Mouse (Mus musculus): ENCODE data around the gene Tmem130. TPM values are rescaled to one million over a fixed set of nuclear protein-coding genes. Genes with fewer than 3 reads are reported as not detected.
"Not testable (repeated sequence)": the region's sequence is repeated elsewhere in the genome, so short reads cannot be mapped to it uniquely, and the experiment has no call there.

Gene Tmem130
- polyA plus RNA-seq, 1 experiment from 2014 or later, result 153 TPM

- not testable (repeated sequence) for H3K27me3 ChIP-seq, H3K9me3 ChIP-seq
- peak; percentile 15 for ATAC-seq (replicated peaks)
- peak within 1 kb of the TSS; percentile 56 for H3K4me2 ChIP-seq (replicated peaks)
- H3K27ac ChIP-seq (replicated peaks), result peak within 1 kb of the TSS; percentile 99
- H3K4me3 ChIP-seq, result peak within 1 kb of the TSS; percentile 95
- H3K4me1 ChIP-seq, result peaks cover 11% of the 10 kb centered on the region
- peak within 1 kb of the TSS; percentile 96 for H3K9ac ChIP-seq (replicated peaks)
- H3K36me3 ChIP-seq, result peaks cover 12% of the 10 kb centered on the region
- WGBS, result 82% methylated on average over 13 of the region's 15 CpGs
These were observed 5.6 kb upstream of the Tmem130 start, which contains the start of gene Trrap for GRCm38 (mm10) chr5:144767106-144767798. Trrap (plus strand) TSS chr5:144767732.

GRCm38 (mm10) chr5:144766646-144767045, 5.0 kb upstream of the Tmem130 start:
- H3K4me3 ChIP-seq, result no peak overlapping the region
- H3K4me1 ChIP-seq, result peaks cover 11% of the 10 kb centered on the region
- ATAC-seq (replicated peaks), result no peak
- no peak overlapping the region for H3K4me2 ChIP-seq (replicated peaks)
- H3K27ac ChIP-seq (replicated peaks), result no peak overlapping the region
- no peak overlapping the region for H3K9ac ChIP-seq (replicated peaks)
- 0 out of 2 replicates have a peak, but pooled peaks cover 3% of the 10 kb centered on the region for H3K27me3 ChIP-seq
- peaks cover 8% of the 10 kb centered on the region for H3K36me3 ChIP-seq
- H3K9me3 ChIP-seq, result no peaks in the 10 kb centered on the region
- WGBS, result 85% methylated on average over 11 of the region's 11 CpGs

DNA sequence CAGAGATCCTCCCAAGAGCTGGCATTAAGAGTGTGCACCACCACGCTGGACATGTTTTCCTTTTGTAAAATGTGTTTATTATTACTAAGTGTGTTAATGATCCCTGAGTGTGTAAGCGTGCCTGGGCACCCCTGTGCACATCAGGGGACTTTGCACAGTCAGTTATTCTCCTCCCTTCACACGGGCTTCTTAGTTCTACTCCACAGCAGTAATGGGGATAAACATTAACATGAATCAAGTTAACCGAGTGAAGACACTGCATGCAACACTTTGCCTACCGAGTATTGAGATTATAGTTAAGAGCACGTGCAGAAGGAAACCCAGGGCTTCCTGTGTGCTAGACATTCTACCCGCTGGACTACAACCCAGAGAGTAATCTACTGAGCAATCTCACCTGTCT, 4.4 kb upstream of the Tmem130 start:
- no peak for ATAC-seq (replicated peaks)
- H3K36me3 ChIP-seq, result peaks cover 2% of the 10 kb centered on the region
- H3K4me1 ChIP-seq, result peaks cover 13% of the 10 kb centered on the region
- peaks cover 3% of the 10 kb centered on the region; the same call in 1 of the 2 replicates for H3K27me3 ChIP-seq
- no peak overlapping the region for H3K4me3 ChIP-seq
- no peak overlapping the region for H3K9ac ChIP-seq (replicated peaks)
- no peak overlapping the region for H3K4me2 ChIP-seq (replicated peaks)
- 83% methylated on average over 7 of the region's 7 CpGs for WGBS
- H3K9me3 ChIP-seq, result no peaks in the 10 kb centered on the region
- H3K27ac ChIP-seq (replicated peaks), result no peak overlapping the region

DNA sequence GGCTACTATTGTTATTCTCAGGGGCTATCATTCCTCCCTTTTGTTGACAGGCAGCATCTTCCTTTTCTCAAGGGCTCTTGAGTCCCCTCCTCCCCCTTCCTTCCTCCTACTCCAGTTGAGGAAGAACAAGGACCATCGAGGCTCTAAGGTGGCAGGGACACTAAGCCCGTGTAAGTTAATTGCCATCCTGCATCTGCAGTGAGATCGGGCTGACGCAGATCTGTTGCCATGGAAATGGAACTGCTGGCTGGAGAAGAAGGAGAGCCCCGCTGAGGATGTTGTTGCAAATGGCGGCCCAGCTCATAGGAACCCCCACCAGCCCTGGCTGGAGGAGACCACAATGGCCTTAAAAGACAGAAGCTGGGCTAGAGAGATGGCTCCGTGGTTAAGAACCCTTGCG, 3.2 kb downstream of the Tmem130 start:
- peak overlapping the region; percentile 66 for H3K27ac ChIP-seq (replicated peaks)
- WGBS, result 8% methylated on average over 8 of the region's 8 CpGs
- H3K27me3 ChIP-seq, result peaks cover 3% of the 10 kb centered on the region; the same call in 1 of the 2 replicates
- H3K36me3 ChIP-seq, result no peaks in the 10 kb centered on the region
- no peaks in the 10 kb centered on the region for H3K9me3 ChIP-seq
- peak; percentile 37; the same call in 1 of the 2 replicates for ATAC-seq (replicated peaks)
- no peak overlapping the region for H3K4me3 ChIP-seq
- peak overlapping the region; percentile 11; the same call in 1 of the 2 replicates for H3K4me2 ChIP-seq (replicated peaks)
- H3K4me1 ChIP-seq, result peaks cover 19% of the 10 kb centered on the region; the same call in 1 of the 2 replicates
- no peak overlapping the region for H3K9ac ChIP-seq (replicated peaks)

GRCm38 (mm10) chr5:144757402-144757801, 4.2 kb downstream of the Tmem130 start:
- no peaks in the 10 kb centered on the region for H3K36me3 ChIP-seq
- no peaks in the 10 kb centered on the region; the same call in 1 of the 2 replicates for H3K27me3 ChIP-seq
- no peak overlapping the region for H3K4me3 ChIP-seq
- no peak for ATAC-seq (replicated peaks)
- H3K4me2 ChIP-seq (replicated peaks), result no peak overlapping the region
- peaks cover 19% of the 10 kb centered on the region; the same call in 1 of the 2 replicates for H3K4me1 ChIP-seq
- H3K27ac ChIP-seq (replicated peaks), result peak overlapping the region; percentile 66; the same call in 1 of the 2 replicates
- no peak overlapping the region for H3K9ac ChIP-seq (replicated peaks)
- no peaks in the 10 kb centered on the region for H3K9me3 ChIP-seq
- 91% methylated on average over 9 of the region's 9 CpGs for WGBS

GRCm38 (mm10) chr5:144755191-144755590, 6.4 kb downstream of the Tmem130 start:
- WGBS, result 88% methylated on average over 10 of the region's 10 CpGs
- Histone ChIP-seq H3K9ac (replicated peaks) (no peak overlapping the region), H3K4me1 (peaks cover 16% of the 10 kb centered on the region; the same call in 1 of the 2 replicates), H3K27ac (replicated peaks) (no peak overlapping the region), H3K27me3 (no peaks in the 10 kb centered on the region), H3K9me3 (no peaks in the 10 kb centered on the region), H3K36me3 (no peaks in the 10 kb centered on the region), H3K4me3 (no peak overlapping the region), H3K4me2 (replicated peaks) (no peak overlapping the region)
- no peak for ATAC-seq (replicated peaks)

DNA sequence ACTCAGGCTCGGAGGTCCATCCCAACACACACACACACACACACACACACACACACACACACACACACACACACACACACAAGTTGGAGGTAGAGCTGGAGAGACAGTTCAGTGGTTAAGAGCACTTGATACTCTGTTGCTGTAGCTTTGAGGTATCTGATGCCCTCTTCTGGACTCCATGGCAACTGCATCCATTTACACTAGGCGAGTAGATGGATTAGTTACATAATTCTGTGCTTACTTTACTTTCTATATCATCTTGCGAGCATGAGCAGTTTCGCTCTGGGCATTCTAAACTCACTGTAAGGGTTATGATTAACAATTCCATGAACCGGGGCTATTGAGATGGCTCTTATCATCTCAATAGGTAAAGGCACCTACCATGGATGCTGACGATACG, 8.6 kb downstream of the Tmem130 start:
- no peak overlapping the region for H3K27ac ChIP-seq (replicated peaks)
- H3K9me3 ChIP-seq, result no peaks in the 10 kb centered on the region
- H3K4me2 ChIP-seq (replicated peaks), result no peak overlapping the region
- no peaks in the 10 kb centered on the region for H3K27me3 ChIP-seq
- H3K4me1 ChIP-seq, result no peaks in the 10 kb centered on the region
- no peak overlapping the region for H3K9ac ChIP-seq (replicated peaks)
- H3K4me3 ChIP-seq, result no peak overlapping the region
- no peaks in the 10 kb centered on the region for H3K36me3 ChIP-seq
- ATAC-seq (replicated peaks), result no peak
- WGBS, result 61% methylated on average over 7 of the region's 7 CpGs

GRCm38 (mm10) chr5:144752432-144752831, 9.2 kb downstream of the Tmem130 start:
- H3K36me3 ChIP-seq, result no peaks in the 10 kb centered on the region
- H3K4me3 ChIP-seq, result no peak overlapping the region
- no peaks in the 10 kb centered on the region for H3K9me3 ChIP-seq
- H3K9ac ChIP-seq (replicated peaks), result no peak overlapping the region
- no peak overlapping the region for H3K4me2 ChIP-seq (replicated peaks)
- H3K27me3 ChIP-seq, result no peaks in the 10 kb centered on the region
- no peaks in the 10 kb centered on the region for H3K4me1 ChIP-seq
- ATAC-seq (replicated peaks), result no peak
- H3K27ac ChIP-seq (replicated peaks), result no peak overlapping the region
- 18% methylated on average over 5 of the region's 5 CpGs for whole genome bisulfite sequencing

DNA sequence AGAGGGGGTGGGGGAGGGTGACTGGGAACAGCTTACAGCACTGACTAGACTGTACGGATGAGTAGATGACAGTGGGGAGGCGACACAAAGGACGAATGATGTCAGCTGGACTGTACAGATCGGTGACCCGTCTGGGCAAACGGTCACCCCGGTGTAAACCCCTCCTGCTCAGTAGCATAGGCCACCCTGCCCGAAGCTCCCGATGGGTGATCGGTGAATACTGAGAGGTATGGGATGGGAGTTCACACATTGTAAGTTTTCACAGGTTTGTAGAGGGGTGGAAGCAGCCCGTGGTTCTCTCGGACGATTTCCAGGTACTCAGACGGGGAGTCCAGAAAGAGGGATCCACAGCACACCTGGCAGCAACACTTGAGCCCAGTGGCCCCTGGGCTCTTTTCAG, 24.5 kb downstream of the Tmem130 start:
- Histone ChIP-seq H3K4me1 (no peaks in the 10 kb centered on the region), H3K27ac (replicated peaks) (no peak overlapping the region), H3K4me3 (no peak overlapping the region), H3K9ac (replicated peaks) (no peak overlapping the region), H3K4me2 (replicated peaks) (no peak overlapping the region), H3K9me3 (no peaks in the 10 kb centered on the region), H3K36me3 (peaks cover 2% of the 10 kb centered on the region; the same call in 1 of the 2 replicates), H3K27me3 (no peaks in the 10 kb centered on the region)
- 91% methylated on average over 14 of the region's 14 CpGs for WGBS
- ATAC-seq (replicated peaks), result no peak

- WGBS, result 29% methylated on average over 8 of the region's 8 CpGs
- H3K9me3 ChIP-seq, result no peaks in the 10 kb centered on the region
- H3K9ac ChIP-seq (replicated peaks), result no peak overlapping the region
- ATAC-seq (replicated peaks), result peak; percentile 68
- no peaks in the 10 kb centered on the region for H3K36me3 ChIP-seq
- H3K4me3 ChIP-seq, result no peak overlapping the region
- no peak overlapping the region for H3K4me2 ChIP-seq (replicated peaks)
- no peak overlapping the region for H3K27ac ChIP-seq (replicated peaks)
- H3K4me1 ChIP-seq, result no peaks in the 10 kb centered on the region
- no peaks in the 10 kb centered on the region for H3K27me3 ChIP-seq
These were observed 26.7 kb downstream of the Tmem130 start for GRCm38 (mm10) chr5:144734949-144735348.

DNA sequence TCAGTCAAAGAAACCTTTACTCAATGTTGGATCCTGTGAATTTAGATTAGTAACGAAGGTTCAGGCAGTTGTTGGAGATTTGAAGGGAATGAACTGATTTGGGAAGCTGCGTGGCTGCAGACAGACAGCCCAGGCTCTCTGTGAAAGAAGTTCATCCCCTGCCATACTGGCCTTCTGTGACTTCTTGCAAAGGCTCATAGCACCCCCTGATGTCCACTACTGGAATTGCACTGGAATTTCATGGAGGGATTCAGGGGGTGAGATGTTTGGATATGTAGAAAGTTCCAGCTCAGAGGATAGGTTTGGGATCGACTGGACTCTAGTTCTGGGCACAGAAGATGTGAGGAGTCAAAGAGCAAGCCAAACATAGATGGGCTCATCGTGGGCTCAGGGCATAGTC, 27.7 kb downstream of the Tmem130 start:
- Histone ChIP-seq H3K9me3 (no peaks in the 10 kb centered on the region), H3K4me2 (replicated peaks) (no peak overlapping the region), H3K4me3 (no peak overlapping the region), H3K36me3 (no peaks in the 10 kb centered on the region), H3K4me1 (no peaks in the 10 kb centered on the region), H3K27ac (replicated peaks) (no peak overlapping the region), H3K9ac (replicated peaks) (no peak overlapping the region), H3K27me3 (no peaks in the 10 kb centered on the region)
- 22% methylated on average over 4 of the region's 4 CpGs for WGBS
- no peak for ATAC-seq (replicated peaks)

GRCm38 (mm10) chr5:144729216-144729615, 32.4 kb downstream of the Tmem130 start:
- no peaks in the 10 kb centered on the region for H3K9me3 ChIP-seq

More at GRCm38 (mm10) chr5:144729216-144729615, 32.4 kb downstream of the Tmem130 start:
- WGBS, result 62% methylated on average over 8 of the region's 8 CpGs
- Histone ChIP-seq H3K9ac (replicated peaks) (no peak overlapping the region), H3K4me2 (replicated peaks) (no peak overlapping the region), H3K36me3 (no peaks in the 10 kb centered on the region), H3K4me1 (no peaks in the 10 kb centered on the region), H3K27ac (replicated peaks) (no peak overlapping the region), H3K27me3 (no peaks in the 10 kb centered on the region; the same call in 1 of the 2 replicates), H3K4me3 (no peak overlapping the region)
- ATAC-seq (replicated peaks), result no peak
